Mouse (Mus musculus): ENCODE data around the gene Mfsd11. TPM values are rescaled to one million over a fixed set of nuclear protein-coding genes. Genes with fewer than 3 reads are reported as not detected.

Mfsd11 gene
- total RNA-seq, 1 experiment, result 26.5 TPM

DNA sequence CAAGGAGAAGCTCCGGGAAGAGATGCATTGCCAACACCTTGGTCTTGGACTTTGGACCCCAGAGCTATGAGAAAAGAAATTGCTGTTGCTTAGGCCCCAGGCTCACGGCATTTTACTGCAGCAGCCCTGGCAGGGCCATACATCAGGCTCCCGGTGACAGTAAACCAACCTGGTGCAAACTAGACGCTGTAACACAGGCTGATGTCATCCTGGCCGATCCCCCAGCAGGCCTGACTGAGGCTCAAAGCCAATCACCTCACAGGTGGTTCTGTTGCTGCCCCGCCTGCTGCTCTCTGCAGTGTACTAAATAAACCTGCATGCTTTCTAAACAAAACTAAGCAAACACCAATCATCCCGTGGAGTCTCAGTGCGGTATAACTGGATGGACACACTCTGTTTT, 33.5 kb upstream of the Mfsd11 start:
- no peaks in the 10 kb centered on the region for H3K36me3 ChIP-seq (ENCODE audit: control insufficient read depth, insufficient read depth, low read length, poor library complexity, severe bottlenecking)
- H3K27ac ChIP-seq (ENCODE audit: insufficient read depth, low read depth, low read length, poor library complexity, severe bottlenecking), result no peak overlapping the region
- DNase-seq (ENCODE audit: low read depth, low spot score), result no peak
- no peak overlapping the region for H3K9ac ChIP-seq (ENCODE audit: insufficient read depth, low read depth, low read length, poor library complexity, severe bottlenecking)
- H3K4me1 ChIP-seq (ENCODE audit: control insufficient read depth in 2 of 2, insufficient read depth in 2 of 2, low read length in 2 of 2, poor library complexity in 1 of 2), result peaks cover 0 to 9% of the 10 kb centered on the region in 2 experiments; a peak in 2 of 4 replicates
- in situ Hi-C loops (cut with MboI; ENCODE audit: low sequenced_read_pairs in 2 of 2, unreplicated experiment in 2 of 2), result loop anchor here (10.0 to 25.0 kb wide), 2 partner anchors 174 to 181 kb away; partner anchors contain the start of gene Rhbdf2 (in 1 of the 2)
- no peaks in the 10 kb centered on the region for H3K9me3 ChIP-seq (ENCODE audit: control insufficient read depth, insufficient read depth, low read depth, low read length)
- no peak for TF ChIP-seq ZC3H11A (IDR thresholded peaks at IDR 0.05; ENCODE audit: borderline replicate concordance, low read depth, low read length)
- TF ChIP-seq CHD2 (IDR thresholded peaks at IDR 0.05; ENCODE audit: low read depth, low read length), result no peak
- no peak for TF ChIP-seq ZNF384 (IDR thresholded peaks at IDR 0.05; ENCODE audit: low read depth, low read length)
- TF ChIP-seq MAFK (IDR thresholded peaks at IDR 0.05; ENCODE audit: insufficient read depth, low read depth, low read length), result no peak
- no peak for TF ChIP-seq HCFC1 (IDR thresholded peaks at IDR 0.05; ENCODE audit: borderline replicate concordance, insufficient read depth, low read length)
- H3K4me3 ChIP-seq (ENCODE audit: insufficient read depth in 1 of 2, low read depth in 1 of 2, low read length in 2 of 2, poor library complexity in 1 of 2, severe bottlenecking in 1 of 2), result no peak overlapping the region

DNA sequence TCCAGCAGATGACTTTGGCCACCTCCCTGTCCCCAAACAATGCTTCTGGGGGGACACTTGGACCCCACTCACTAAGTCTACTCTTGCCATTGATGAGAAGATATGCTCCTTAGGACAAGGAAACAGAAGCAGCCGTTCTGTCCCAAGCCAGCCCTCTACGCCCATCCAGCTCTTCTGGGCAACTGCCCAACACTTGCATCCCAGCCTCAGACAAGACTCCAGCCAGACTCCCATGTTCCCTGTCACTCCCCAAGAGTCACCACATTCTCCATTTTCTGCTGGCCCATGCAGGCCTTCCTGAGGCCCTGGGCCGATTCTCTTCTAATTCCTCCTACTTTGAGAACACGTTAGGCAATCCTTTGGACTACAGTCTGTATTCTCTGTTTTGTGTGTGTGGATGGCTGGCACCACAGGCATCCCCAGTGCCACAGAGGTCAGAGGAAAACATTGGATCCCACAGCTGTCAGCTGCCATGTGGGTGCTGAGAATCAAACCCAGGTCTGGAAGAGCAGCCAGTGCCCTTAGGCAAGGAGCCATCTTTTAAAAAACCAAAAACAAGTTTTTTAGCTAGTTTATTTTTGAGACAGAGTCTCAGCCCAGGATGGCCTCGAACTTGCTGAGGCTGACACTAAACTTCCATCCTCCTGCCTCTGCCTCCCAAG, 32.2 kb upstream of the Mfsd11 start:
- no peak for DNase-seq (ENCODE audit: low read depth, low spot score)
- Histone ChIP-seq H3K36me3 (ENCODE audit: control insufficient read depth, insufficient read depth, low read length, poor library complexity, severe bottlenecking) (no peaks in the 10 kb centered on the region), H3K4me3 (ENCODE audit: insufficient read depth in 1 of 2, low read depth in 1 of 2, low read length in 2 of 2, poor library complexity in 1 of 2, severe bottlenecking in 1 of 2) (no peak overlapping the region), H3K27ac (ENCODE audit: insufficient read depth, low read depth, low read length, poor library complexity, severe bottlenecking) (no peak overlapping the region), H3K4me1 (ENCODE audit: control insufficient read depth in 2 of 2, insufficient read depth in 2 of 2, low read length in 2 of 2, poor library complexity in 1 of 2) (peaks cover 0 to 2% of the 10 kb centered on the region in 2 experiments; a peak in 1 of 4 replicates), H3K9me3 (ENCODE audit: control insufficient read depth, insufficient read depth, low read depth, low read length) (no peaks in the 10 kb centered on the region), H3K9ac (ENCODE audit: insufficient read depth, low read depth, low read length, poor library complexity, severe bottlenecking) (no peak overlapping the region)
- TF ChIP-seq ZC3H11A (IDR thresholded peaks at IDR 0.05; ENCODE audit: borderline replicate concordance, low read depth, low read length) (no peak), HCFC1 (IDR thresholded peaks at IDR 0.05; ENCODE audit: borderline replicate concordance, insufficient read depth, low read length) (no peak), ZNF384 (IDR thresholded peaks at IDR 0.05; ENCODE audit: low read depth, low read length) (no peak), CHD2 (IDR thresholded peaks at IDR 0.05; ENCODE audit: low read depth, low read length) (no peak), MAFK (IDR thresholded peaks at IDR 0.05; ENCODE audit: insufficient read depth, low read depth, low read length) (no peak)
- in situ Hi-C loops (cut with MboI; ENCODE audit: low sequenced_read_pairs in 2 of 2, unreplicated experiment in 2 of 2), result loop anchor here (10.0 to 25.0 kb wide), 2 partner anchors 175 to 183 kb away; partner anchors contain the start of gene Rhbdf2 (in 1 of the 2)

DNA sequence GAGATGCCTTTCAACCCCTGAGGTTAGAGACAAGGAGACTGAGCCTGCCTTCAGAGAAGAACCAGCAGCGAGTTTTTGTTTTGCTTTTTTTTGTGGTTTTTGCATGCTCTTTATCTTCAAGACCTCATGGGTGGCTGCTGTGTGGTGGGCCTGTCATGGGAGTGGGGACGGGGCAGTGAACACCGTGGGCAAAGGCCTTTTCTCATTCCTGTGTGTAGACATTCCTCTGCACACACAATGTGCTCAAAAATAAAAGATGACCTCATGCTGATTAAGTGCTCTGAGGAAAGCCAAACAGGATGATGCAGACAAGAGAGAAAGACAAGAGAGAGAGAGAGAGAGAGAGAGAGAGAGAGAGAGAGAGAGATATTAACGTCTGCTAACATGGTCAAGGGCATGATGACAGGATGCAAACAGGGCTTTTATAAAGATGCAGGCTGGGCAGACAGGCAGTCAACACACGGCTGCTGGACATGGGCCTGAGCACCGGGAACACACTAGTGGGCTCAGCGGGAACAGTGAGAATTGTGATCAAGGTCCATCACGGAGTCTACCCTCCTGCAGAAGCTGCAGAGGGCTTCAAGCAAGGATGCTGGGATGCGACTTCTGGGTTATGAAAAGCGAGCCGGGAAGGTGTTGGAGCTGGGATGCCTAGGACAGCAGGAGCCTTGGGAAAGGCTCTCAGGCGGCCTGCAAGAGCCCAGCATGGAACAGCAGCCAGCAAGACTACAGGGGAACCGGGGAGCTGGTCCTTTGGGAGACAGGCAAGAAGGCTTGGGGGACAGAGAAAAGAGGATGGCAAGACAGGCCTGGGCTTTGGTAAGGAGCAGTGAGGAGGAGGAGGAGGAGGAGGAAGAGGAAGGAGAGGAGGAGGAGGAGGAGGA, 30.9 kb upstream of the Mfsd11 start:
- Histone ChIP-seq H3K9ac (ENCODE audit: insufficient read depth, low read depth, low read length, poor library complexity, severe bottlenecking) (no peak overlapping the region), H3K4me1 (ENCODE audit: control insufficient read depth in 2 of 2, insufficient read depth in 2 of 2, low read length in 2 of 2, poor library complexity in 1 of 2) (no peaks in the 10 kb centered on the region; a peak in 1 of 4 replicates), H3K4me3 (ENCODE audit: insufficient read depth in 1 of 2, low read depth in 1 of 2, low read length in 2 of 2, poor library complexity in 1 of 2, severe bottlenecking in 1 of 2) (no peak overlapping the region)

DNA sequence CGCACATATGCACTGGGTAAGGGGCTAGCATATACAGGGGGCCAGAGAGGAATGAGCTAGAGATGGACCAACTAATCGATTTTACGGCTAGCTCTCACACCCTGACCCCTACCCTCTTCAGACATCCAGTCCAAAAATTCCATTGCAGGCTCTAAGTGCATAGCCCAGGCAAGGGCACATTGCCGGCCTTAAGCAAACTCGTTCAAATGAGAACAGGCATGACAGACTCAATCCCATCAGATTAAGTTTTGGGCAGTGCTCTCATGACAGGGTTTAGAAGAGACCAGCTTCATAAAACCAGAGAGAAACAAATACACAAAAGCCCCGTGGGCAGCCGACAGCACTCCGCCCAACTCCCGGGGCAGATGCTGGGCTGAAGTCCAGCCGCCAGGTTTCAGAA, 30.0 kb upstream of the Mfsd11 start:
- in situ Hi-C loops (cut with MboI; ENCODE audit: low sequenced_read_pairs in 2 of 2, unreplicated experiment in 2 of 2), result loop anchor here in 1 of 2 experiments (25.0 kb wide), 1 partner anchor 185 kb away; the partner anchor contains the start of gene Rhbdf2
- DNase-seq (ENCODE audit: low read depth, low spot score), result no peak
- H3K9ac ChIP-seq (ENCODE audit: insufficient read depth, low read depth, low read length, poor library complexity, severe bottlenecking), result no peak overlapping the region
- TF ChIP-seq CHD2 (IDR thresholded peaks at IDR 0.05; ENCODE audit: low read depth, low read length) (no peak), ZNF384 (IDR thresholded peaks at IDR 0.05; ENCODE audit: low read depth, low read length) (no peak), HCFC1 (IDR thresholded peaks at IDR 0.05; ENCODE audit: borderline replicate concordance, insufficient read depth, low read length) (no peak), ZC3H11A (IDR thresholded peaks at IDR 0.05; ENCODE audit: borderline replicate concordance, low read depth, low read length) (no peak), MAFK (IDR thresholded peaks at IDR 0.05; ENCODE audit: insufficient read depth, low read depth, low read length) (no peak)
- peaks cover 0 to 5% of the 10 kb centered on the region in 2 experiments; a peak in 1 of 4 replicates for H3K4me1 ChIP-seq (ENCODE audit: control insufficient read depth in 2 of 2, insufficient read depth in 2 of 2, low read length in 2 of 2, poor library complexity in 1 of 2)
- no peak overlapping the region for H3K27ac ChIP-seq (ENCODE audit: insufficient read depth, low read depth, low read length, poor library complexity, severe bottlenecking)
- no peaks in the 10 kb centered on the region for H3K36me3 ChIP-seq (ENCODE audit: control insufficient read depth, insufficient read depth, low read length, poor library complexity, severe bottlenecking)
- no peak overlapping the region for H3K4me3 ChIP-seq (ENCODE audit: insufficient read depth in 1 of 2, low read depth in 1 of 2, low read length in 2 of 2, poor library complexity in 1 of 2, severe bottlenecking in 1 of 2)
- H3K9me3 ChIP-seq (ENCODE audit: control insufficient read depth, insufficient read depth, low read depth, low read length), result no peaks in the 10 kb centered on the region

More for the DNA sequence above, 30.9 kb upstream of the Mfsd11 start:
- Histone ChIP-seq H3K27ac (ENCODE audit: insufficient read depth, low read depth, low read length, poor library complexity, severe bottlenecking) (no peak overlapping the region), H3K9me3 (ENCODE audit: control insufficient read depth, insufficient read depth, low read depth, low read length) (no peaks in the 10 kb centered on the region), H3K36me3 (ENCODE audit: control insufficient read depth, insufficient read depth, low read length, poor library complexity, severe bottlenecking) (no peaks in the 10 kb centered on the region)
- TF ChIP-seq HCFC1 (IDR thresholded peaks at IDR 0.05; ENCODE audit: borderline replicate concordance, insufficient read depth, low read length), result no peak
- TF ChIP-seq ZC3H11A (IDR thresholded peaks at IDR 0.05; ENCODE audit: borderline replicate concordance, low read depth, low read length), result no peak
- no peak for TF ChIP-seq MAFK (IDR thresholded peaks at IDR 0.05; ENCODE audit: insufficient read depth, low read depth, low read length)
- TF ChIP-seq ZNF384 (IDR thresholded peaks at IDR 0.05; ENCODE audit: low read depth, low read length), result no peak
- TF ChIP-seq CHD2 (IDR thresholded peaks at IDR 0.05; ENCODE audit: low read depth, low read length), result no peak
- in situ Hi-C loops (cut with MboI; ENCODE audit: low sequenced_read_pairs in 2 of 2, unreplicated experiment in 2 of 2), result loop anchor here in 1 of 2 experiments (25.0 kb wide), 1 partner anchor 184 kb away; the partner anchor contains the start of gene Rhbdf2
- DNase-seq (ENCODE audit: low read depth, low spot score), result no peak
